Mouse (Mus musculus) hindbrain, embryonic 14.5 days (tissue): ENCODE results near the gene Olfr657. TPM values are rescaled to one million over a fixed set of nuclear protein-coding genes. Genes with fewer than 3 reads are reported as not detected.

Experiments
- ATAC-seq: fragments of 200-750 bp; cut with Nextera tagmentation; 2 replicates; pipeline ENCODE4 v1.8.0; 2017; ENCODE audit warnings: moderate number of reproducible peaks, mild to moderate bottlenecking, moderate TSS enrichment, moderate library complexity; ENCODE audit not compliant: low FRiP score
- DNase-seq: peaks from one replicate; pipeline ENCODE4 v3.0.0-alpha.2; 2015; ENCODE audit warnings: low spot score
- H3K27ac ChIP-seq: fragments of 300-500 bp; sonication (generic); 2 replicates; pipeline ENCODE4 v1.5.1; 2014; ENCODE audit warnings: mild to moderate bottlenecking, moderate library complexity
- H3K27me3 ChIP-seq: fragments of 300-500 bp; sonication (generic); 2 replicates; pipeline ENCODE4 v1.6.1; 2014; ENCODE audit warnings: mild to moderate bottlenecking, low read length, mixed read lengths; ENCODE audit not compliant: control insufficient read depth, insufficient read depth
- H3K36me3 ChIP-seq: fragments of 300-500 bp; sonication (generic); replicated peaks from 2 replicates; pipeline ENCODE4 v1.6.1; 2014; ENCODE audit not compliant: control insufficient read depth, insufficient read depth
- H3K4me1 ChIP-seq: fragments of 300-500 bp; sonication (generic); replicated peaks from 2 replicates; pipeline ENCODE4 v1.6.1; 2014; ENCODE audit warnings: antibody characterized with exemption, low read length, mixed read lengths; ENCODE audit not compliant: control insufficient read depth, insufficient read depth
- H3K4me2 ChIP-seq: fragments of 300-500 bp; sonication (generic); replicated peaks from 2 replicates; pipeline ENCODE4 v1.6.1; 2014; ENCODE audit warnings: mild to moderate bottlenecking, moderate library complexity
- H3K4me3 ChIP-seq: fragments of 300-500 bp; sonication (generic); replicated peaks from 2 replicates; pipeline ENCODE4 v1.5.1; 2014; ENCODE audit warnings: mild to moderate bottlenecking, low read length
- H3K9ac ChIP-seq: fragments of 300-500 bp; sonication (generic); 2 replicates; pipeline ENCODE4 v1.6.1; 2014
- H3K9me3 ChIP-seq: fragments of 300-500 bp; sonication (generic); 2 replicates; pipeline ENCODE4 v1.6.1; 2016; ENCODE audit warnings: low read length; ENCODE audit not compliant: control insufficient read depth
- WGBS: fragments of 180-500 bp; shearing (Covaris S2); extraction: QIAGEN DNeasy Blood & Tissue Kit; methylation state at CpG from one replicate; pipeline ENCODE4 v1.1.7; 2014; 5-methylcytosine and 5-hydroxymethylcytosine counted together
- polyA plus RNA-seq: library from polyadenylated mRNA; unstranded; fragments of >200 nt; fragmentation: Nextera tagmentation; extraction: Ambion mirVana; gene quantifications from 2 replicates; pipeline ENCODE4 v1.2.1, GENCODE M21; 2014

The Olfr657 gene
- not detected in 2 replicates for polyA plus RNA-seq

- Histone ChIP-seq H3K36me3 (no peaks in the 10 kb centered on the region), H3K4me1 (no peaks in the 10 kb centered on the region), H3K9ac (no peak within 1 kb of the TSS), H3K27me3 (no peaks in the 10 kb centered on the region), H3K9me3 (no peaks in the 10 kb centered on the region), H3K4me3 (no peak within 1 kb of the TSS), H3K4me2 (no peak within 1 kb of the TSS), H3K27ac (no peak within 1 kb of the TSS)
- no peak for DNase-seq
- ATAC-seq: no peak
Measured at GRCm38 (mm10) chr7:104624494-104624893, at the start of gene Olfr657. TSS of gene Olfr657 (plus strand) at chr7:104624794.

- Histone ChIP-seq H3K4me2 (no peak within 1 kb of the TSS), H3K4me1 (no peaks in the 10 kb centered on the region), H3K9me3 (no peaks in the 10 kb centered on the region), H3K27ac (no peak within 1 kb of the TSS), H3K9ac (no peak within 1 kb of the TSS), H3K4me3 (no peak within 1 kb of the TSS), H3K27me3 (no peaks in the 10 kb centered on the region), H3K36me3 (no peaks in the 10 kb centered on the region)
- DNase-seq: no peak
- no peak for ATAC-seq
- 77% methylated on average over 2 of the region's 2 CpGs for WGBS
Measured at GRCm38 (mm10) chr7:104577014-104577413, 47.6 kb upstream of the Olfr657 start, which contains the start of gene Olfr653. TSS of gene Olfr653 (plus strand) at chr7:104577314.

- Histone ChIP-seq H3K27ac (no peak overlapping the region), H3K4me1 (no peaks in the 10 kb centered on the region), H3K9ac (no peak overlapping the region), H3K36me3 (no peaks in the 10 kb centered on the region), H3K4me2 (no peak overlapping the region), H3K4me3 (no peak overlapping the region), H3K27me3 (no peaks in the 10 kb centered on the region), H3K9me3 (no peaks in the 10 kb centered on the region)
- ATAC-seq (no peak), DNase-seq (no peak)
- WGBS: 95% methylated on average over 4 of the region's 4 CpGs
Measured at GRCm38 (mm10) chr7:104580846-104581245, 43.7 kb upstream of the Olfr657 start.

- Histone ChIP-seq H3K4me3 (no peak overlapping the region), H3K9me3 (no peaks in the 10 kb centered on the region), H3K4me2 (no peak overlapping the region), H3K9ac (no peak overlapping the region), H3K27ac (no peak overlapping the region), H3K4me1 (no peaks in the 10 kb centered on the region), H3K36me3 (no peaks in the 10 kb centered on the region), H3K27me3 (no peaks in the 10 kb centered on the region)
- 90% methylated on average over 4 of the region's 4 CpGs for WGBS
- no peak for DNase-seq
- no peak for ATAC-seq
Measured at GRCm38 (mm10) chr7:104581429-104581828, 43.2 kb upstream of the Olfr657 start.

GRCm38 (mm10) chr7:104586725-104587124, 37.9 kb upstream of the Olfr657 start, which contains the start of gene Olfr654:
TSS of gene Olfr654 (plus strand) at chr7:104587025.
- no peak for DNase-seq
- no peaks in the 10 kb centered on the region for H3K9me3 ChIP-seq
- ATAC-seq: no peak
- H3K27ac ChIP-seq: no peak within 1 kb of the TSS
- H3K4me1 ChIP-seq: no peaks in the 10 kb centered on the region
- no peak within 1 kb of the TSS for H3K4me3 ChIP-seq
- H3K36me3 ChIP-seq: no peaks in the 10 kb centered on the region
- H3K27me3 ChIP-seq: no peaks in the 10 kb centered on the region
- WGBS: 93% methylated on average over 4 of the region's 4 CpGs
- no peak within 1 kb of the TSS for H3K9ac ChIP-seq
- H3K4me2 ChIP-seq: no peak within 1 kb of the TSS

- no peak overlapping the region for H3K27ac ChIP-seq
- ATAC-seq (no peak), DNase-seq (no peak)
- no peaks in the 10 kb centered on the region for H3K27me3 ChIP-seq
- H3K9ac ChIP-seq: no peak overlapping the region
- H3K4me3 ChIP-seq: no peak overlapping the region
- H3K9me3 ChIP-seq: no peaks in the 10 kb centered on the region
- no peaks in the 10 kb centered on the region for H3K36me3 ChIP-seq
- H3K4me1 ChIP-seq: no peaks in the 10 kb centered on the region
- no peak overlapping the region for H3K4me2 ChIP-seq
- 86% methylated on average over 5 of the region's 5 CpGs for WGBS
Measured at GRCm38 (mm10) chr7:104588274-104588673, 36.3 kb upstream of the Olfr657 start.

- Histone ChIP-seq H3K4me3 (no peak within 1 kb of the TSS), H3K9ac (no peak within 1 kb of the TSS), H3K4me2 (no peak within 1 kb of the TSS), H3K27ac (no peak within 1 kb of the TSS), H3K4me1 (no peaks in the 10 kb centered on the region), H3K9me3 (no peaks in the 10 kb centered on the region), H3K36me3 (no peaks in the 10 kb centered on the region), H3K27me3 (no peaks in the 10 kb centered on the region)
- ATAC-seq (no peak), DNase-seq (no peak)
- 90% methylated on average over 2 of the region's 2 CpGs for WGBS
Measured at GRCm38 (mm10) chr7:104601679-104602078, 22.9 kb upstream of the Olfr657 start, which contains the start of gene Olfr655. TSS of gene Olfr655 (minus strand) at chr7:104601779.

GRCm38 (mm10) chr7:104603173-104603572, 21.4 kb upstream of the Olfr657 start:
- Histone ChIP-seq H3K4me1 (no peaks in the 10 kb centered on the region), H3K27ac (no peak overlapping the region), H3K4me2 (no peak overlapping the region), H3K9me3 (no peaks in the 10 kb centered on the region), H3K9ac (no peak overlapping the region), H3K27me3 (no peaks in the 10 kb centered on the region), H3K36me3 (no peaks in the 10 kb centered on the region), H3K4me3 (no peak overlapping the region)
- peak; percentile 30 for DNase-seq
- 7% methylated on average over 3 of the region's 3 CpGs for WGBS
- no peak for ATAC-seq

- Histone ChIP-seq H3K4me1 (no peaks in the 10 kb centered on the region), H3K4me3 (no peak overlapping the region), H3K9me3 (no peaks in the 10 kb centered on the region), H3K9ac (no peak overlapping the region), H3K36me3 (no peaks in the 10 kb centered on the region), H3K27ac (no peak overlapping the region), H3K4me2 (no peak overlapping the region), H3K27me3 (no peaks in the 10 kb centered on the region)
- ATAC-seq (no peak), DNase-seq (no peak)
Measured at GRCm38 (mm10) chr7:104604727-104605126, 19.9 kb upstream of the Olfr657 start.

- no peak within 1 kb of the TSS for H3K27ac ChIP-seq
- no peak for ATAC-seq
- 79% methylated on average over 4 of the region's 4 CpGs for WGBS
Measured at GRCm38 (mm10) chr7:104613655-104614054, 10.9 kb upstream of the Olfr657 start, which contains the start of gene Olfr656. TSS of gene Olfr656 (plus strand) at chr7:104613955.

More at GRCm38 (mm10) chr7:104613655-104614054, 10.9 kb upstream of the Olfr657 start, which contains the start of gene Olfr656:
- DNase-seq: no peak
- no peak within 1 kb of the TSS for H3K9ac ChIP-seq
- H3K9me3 ChIP-seq: no peaks in the 10 kb centered on the region
- H3K4me2 ChIP-seq: no peak within 1 kb of the TSS
- no peaks in the 10 kb centered on the region for H3K4me1 ChIP-seq
- H3K36me3 ChIP-seq: no peaks in the 10 kb centered on the region
- no peak within 1 kb of the TSS for H3K4me3 ChIP-seq
- H3K27me3 ChIP-seq: no peaks in the 10 kb centered on the region
